Mouse (Mus musculus): Measurements from ENCODE around the gene Gimap8. TPM values are rescaled to one million over a fixed set of nuclear protein-coding genes. Genes with fewer than 3 reads are reported as not detected.

Gene Gimap8
- total RNA-seq (2012; rRNA removed) (27.9 and 28.5 TPM in 2 replicates), total RNA-seq (2014; rRNA removed) (27.5 and 36.8 TPM in 2 replicates), polyA plus RNA-seq (2012; ENCODE audit: insufficient read length, low read depth) (21.6 and 22.1 TPM in 2 replicates)

- peak within 1 kb of the TSS; percentile 66 for H3K27ac ChIP-seq (ENCODE audit: insufficient read depth, low read depth)
- TF ChIP-seq MAX (IDR thresholded peaks at IDR 0.05; ENCODE audit: low read length) (0 out of 2 replicates have a peak, but pooled peaks have one; percentile 60), SIN3A (IDR thresholded peaks at IDR 0.05; ENCODE audit: low read length) (peak; percentile 55), MEF2A (IDR thresholded peaks at IDR 0.05; ENCODE audit: borderline replicate concordance, low read depth, low read length) (peak; percentile 55), USF1 (IDR thresholded peaks at IDR 0.05; ENCODE audit: low read depth, low read length) (no peak), TCF12 (IDR thresholded peaks at IDR 0.05; ENCODE audit: low read depth, low read length) (peak; percentile 56), NELFE (IDR thresholded peaks at IDR 0.05; ENCODE audit: low read depth, low read length) (no peak; the same call in 1 of the 2 replicates), ZNF384 (IDR thresholded peaks at IDR 0.05; ENCODE audit: low read depth, low read length) (peak; percentile 83; the same call in 1 of the 2 replicates), RCOR1 (conservative IDR thresholded peaks at IDR 0.05; ENCODE audit: low read depth, low read length) (peak; percentile 59; the same call in 1 of the 2 replicates), SMC3 (IDR thresholded peaks at IDR 0.05; ENCODE audit: low read depth, low read length) (peak; percentile 99), JUN (IDR thresholded peaks at IDR 0.05; ENCODE audit: insufficient read depth, low read depth, low read length) (no peak), CHD1 (IDR thresholded peaks at IDR 0.05; ENCODE audit: low read depth, low read length) (no peak), ZMIZ1 (IDR thresholded peaks at IDR 0.05; ENCODE audit: low read depth, low read length) (no peak), MXI1 (IDR thresholded peaks at IDR 0.05; ENCODE audit: low read depth, low read length) (no peak; the same call in 1 of the 2 replicates), PAX5 (IDR thresholded peaks at IDR 0.05; ENCODE audit: low read length) (no peak), CTCF (conservative IDR thresholded peaks at IDR 0.05 in 1 of 2, IDR thresholded peaks at IDR 0.05 in 1 of 2; ENCODE audit: low read depth in 2 of 2, low read length in 2 of 2) (peak; percentile 52 to 98), RAD21 (IDR thresholded peaks at IDR 0.05; ENCODE audit: low read depth, low read length) (peak; percentile 95), ZKSCAN1 (IDR thresholded peaks at IDR 0.05; ENCODE audit: borderline replicate concordance, low read depth, low read length) (no peak), NRF1 (IDR thresholded peaks at IDR 0.05; ENCODE audit: low read depth, low read length) (0 out of 2 replicates have a peak, but pooled peaks have one; percentile 14), ZC3H11A (IDR thresholded peaks at IDR 0.05; ENCODE audit: low read depth, low read length) (peak; percentile 82), USF2 (conservative IDR thresholded peaks at IDR 0.05; ENCODE audit: low read depth, low read length) (no peak), TBP (conservative IDR thresholded peaks at IDR 0.05; ENCODE audit: low read depth, low read length) (no peak), POLR2AphosphoS2 (IDR thresholded peaks at IDR 0.05; ENCODE audit: low read depth, low read length) (no peak), MAZ (IDR thresholded peaks at IDR 0.05; ENCODE audit: low read depth, low read length) (peak; percentile 91), HCFC1 (IDR thresholded peaks at IDR 0.05; ENCODE audit: low read depth, low read length) (peak; percentile 50; the same call in 1 of the 2 replicates), KAT2A (IDR thresholded peaks at IDR 0.05; ENCODE audit: insufficient replicate concordance, low read length) (no peak), ETS1 (conservative IDR thresholded peaks at IDR 0.05; ENCODE audit: low read depth, low read length) (no peak; the same call in 1 of the 2 replicates), MYC (IDR thresholded peaks at IDR 0.05; ENCODE audit: low read depth, low read length) (peak; percentile 76; the same call in 1 of the 2 replicates), UBTF (IDR thresholded peaks at IDR 0.05; ENCODE audit: low read depth, low read length) (no peak), IRF4 (IDR thresholded peaks at IDR 0.05; ENCODE audit: low read depth, low read length) (peak; percentile 78), POLR2A (IDR thresholded peaks at IDR 0.05; ENCODE audit: low read depth, low read length) (peak; percentile 37; the same call in 1 of the 2 replicates), GABPA (IDR thresholded peaks at IDR 0.05; ENCODE audit: insufficient replicate concordance, low read depth, low read length) (no peak), CHD2 (IDR thresholded peaks at IDR 0.05; ENCODE audit: low read length) (no peak), MAFK (IDR thresholded peaks at IDR 0.05; ENCODE audit: insufficient replicate concordance, low read length) (no peak), E2F4 (IDR thresholded peaks at IDR 0.05; ENCODE audit: insufficient replicate concordance, low read depth, low read length) (no peak), JUND (conservative IDR thresholded peaks at IDR 0.05; ENCODE audit: low read depth, low read length) (0 out of 2 replicates have a peak, but pooled peaks have one; percentile 21), BHLHE40 (IDR thresholded peaks at IDR 0.05; ENCODE audit: low read depth, low read length) (peak; percentile 47; the same call in 1 of the 2 replicates), EP300 (IDR thresholded peaks at IDR 0.05; ENCODE audit: low read length) (no peak), ELF1 (IDR thresholded peaks at IDR 0.05; ENCODE audit: low read depth, low read length) (peak; percentile 84)
- H3K4me2 ChIP-seq (ENCODE audit: insufficient read depth, low read depth, poor library complexity, severe bottlenecking), result peak within 1 kb of the TSS; percentile 80
- no peaks in the 10 kb centered on the region for H3K27me3 ChIP-seq (replicated peaks)
- peak within 1 kb of the TSS; percentile 65 to 84 (median 75) for H3K4me3 ChIP-seq (replicated peaks in 1 of 3; ENCODE audit: low read depth in 2 of 3, low read length in 2 of 3, poor library complexity in 1 of 3)
- peaks cover 8% of the 10 kb centered on the region for H3K9me3 ChIP-seq (replicated peaks; ENCODE audit: low read length)
- peaks cover 32 to 37% of the 10 kb centered on the region in 2 experiments for H3K36me3 ChIP-seq (replicated peaks in 1 of 2; ENCODE audit: control insufficient read depth in 1 of 2, insufficient read depth in 1 of 2, low read length in 1 of 2)
- in situ Hi-C loops (cut with MboI; ENCODE audit: low pct_ligation_motif_present, low pct_unique_long_range_greater_than_20kb, low sequenced_read_pairs), result loop anchor here (5.0 to 25.0 kb wide), 5 partner anchors 35 to 470 kb away; partner anchors contain the start of genes Doxl2, Gimap3 and Gimap4
- peaks cover 27% of the 10 kb centered on the region for H3K79me2 ChIP-seq (replicated peaks; ENCODE audit: control insufficient read depth, extremely low read depth, insufficient read depth, poor library complexity, severe bottlenecking)
- dilution Hi-C loops (cut with MboI; ENCODE audit: extremely low pct_ligation_motif_present, extremely low pct_unique_long_range_greater_than_20kb, low sequenced_read_pairs), result loop anchor here (25.0 kb wide), 1 partner anchor 115 kb away; the partner anchor contains the start of gene Gimap3
- peak within 1 kb of the TSS; percentile 81 for H3K9ac ChIP-seq (ENCODE audit: insufficient read depth, low read depth)
- DNase-seq (ENCODE audit: extremely low read depth), result peak; percentile 93
- peaks cover 17 to 41% of the 10 kb centered on the region in 2 experiments for H3K4me1 ChIP-seq (ENCODE audit: control insufficient read depth in 1 of 2, insufficient read depth in 2 of 2)
Observed at GRCm38 (mm10) chr6:48646995-48647394, at the start of gene Gimap8. Gene Gimap8 (plus strand): TSS chr6:48647234.
